Mouse (Mus musculus) forebrain, postnatal 0 days (tissue): Measurements from ENCODE around the gene Ch25h. TPM values are rescaled to one million over a fixed set of nuclear protein-coding genes. Genes with fewer than 3 reads are reported as not detected.

ENCODE experiments used
- ATAC-seq: fragments of 200-750 bp; cut with Nextera tagmentation; 2 replicates; pipeline ENCODE4 v1.8.0; 2017; ENCODE audit warnings: mild to moderate bottlenecking, moderate library complexity
- DNase-seq: peaks from one replicate; pipeline ENCODE4 v3.0.0-alpha.2; 2015
- H3K27ac ChIP-seq: fragments of 300-500 bp; sonication (generic); 2 replicates; pipeline ENCODE4 v1.5.1; 2014; ENCODE audit warnings: low read depth, mild to moderate bottlenecking, antibody characterized with exemption, low read length, moderate library complexity, mixed read lengths
- H3K27me3 ChIP-seq: fragments of 300-500 bp; sonication (generic); 2 replicates; pipeline ENCODE4 v1.6.1; 2014; ENCODE audit warnings: mild to moderate bottlenecking, low read length, mixed read lengths; ENCODE audit not compliant: insufficient read depth
- H3K36me3 ChIP-seq: fragments of 300-500 bp; sonication (generic); 2 replicates; pipeline ENCODE4 v1.6.1; 2014; ENCODE audit warnings: mild to moderate bottlenecking, moderate library complexity; ENCODE audit not compliant: insufficient read depth
- H3K4me1 ChIP-seq: fragments of 300-500 bp; sonication (generic); 2 replicates; pipeline ENCODE4 v1.6.1; 2014; ENCODE audit warnings: antibody characterized with exemption; ENCODE audit not compliant: insufficient read depth
- H3K4me2 ChIP-seq: fragments of 300-500 bp; sonication (generic); 2 replicates; pipeline ENCODE4 v1.6.1; 2014; ENCODE audit warnings: low read depth, mild to moderate bottlenecking, moderate library complexity
- H3K4me3 ChIP-seq: fragments of 300-500 bp; sonication (generic); 2 replicates; pipeline ENCODE4 v1.5.1; 2014; ENCODE audit warnings: low read depth, low read length, mixed read lengths
- H3K9ac ChIP-seq: fragments of 300-500 bp; sonication (generic); 2 replicates; pipeline ENCODE4 v1.6.1; 2014; ENCODE audit warnings: mild to moderate bottlenecking
- H3K9me3 ChIP-seq: fragments of 300-500 bp; sonication (generic); 2 replicates; pipeline ENCODE4 v1.6.1; 2016; ENCODE audit warnings: low read length
- CTCF ChIP-seq: sonication (generic); IDR thresholded peaks from 2 replicates; pipeline ENCODE4 v1.5.1; 2016; ENCODE audit warnings: antibody characterized with exemption, control low read depth, low read depth
- WGBS: fragments of 180-500 bp; shearing (Covaris S2); extraction: QIAGEN DNeasy Blood & Tissue Kit; methylation state at CpG from one replicate; pipeline ENCODE4 v1.1.7; 2014; 5-methylcytosine and 5-hydroxymethylcytosine counted together
- polyA plus RNA-seq: library from polyadenylated mRNA; unstranded; fragments of >200 nt; fragmentation: Nextera tagmentation; extraction: Ambion mirVana; gene quantifications from 2 replicates; pipeline ENCODE4 v1.2.1, GENCODE M21; 2015
- total RNA-seq: library from RNA; depleted of rRNA; stranded (reverse); fragments of >200 nt; gene quantifications from 2 replicates; pipeline ENCODE4 v1.2.3, GENCODE M21; 2014

Gene Ch25h
- total and polyA plus RNA-seq, 2 experiments from 2014 or later, result 0.62 to 0.71 TPM

DNA sequence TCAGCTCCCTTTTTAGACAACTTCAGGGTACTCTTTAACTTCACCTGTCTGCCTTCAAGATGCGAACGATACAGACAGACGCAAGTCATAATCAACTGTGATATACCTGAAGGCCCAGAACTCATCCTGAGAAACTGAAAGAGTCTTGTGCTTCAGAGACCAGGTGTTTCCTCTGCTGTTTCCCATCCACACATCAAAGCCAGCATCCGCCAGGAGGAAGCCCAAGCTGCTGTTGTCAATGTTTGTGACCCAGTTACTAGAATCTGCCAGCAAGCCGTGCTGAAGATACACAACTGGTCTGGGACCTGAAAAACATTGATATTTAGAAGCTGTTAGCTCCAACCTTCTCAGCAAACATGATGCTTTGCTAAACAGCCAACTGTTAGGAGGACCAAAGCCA, 35.8 kb upstream of the Ch25h start:
- WGBS, result 95% methylated on average over 5 of the region's 5 CpGs

DNA sequence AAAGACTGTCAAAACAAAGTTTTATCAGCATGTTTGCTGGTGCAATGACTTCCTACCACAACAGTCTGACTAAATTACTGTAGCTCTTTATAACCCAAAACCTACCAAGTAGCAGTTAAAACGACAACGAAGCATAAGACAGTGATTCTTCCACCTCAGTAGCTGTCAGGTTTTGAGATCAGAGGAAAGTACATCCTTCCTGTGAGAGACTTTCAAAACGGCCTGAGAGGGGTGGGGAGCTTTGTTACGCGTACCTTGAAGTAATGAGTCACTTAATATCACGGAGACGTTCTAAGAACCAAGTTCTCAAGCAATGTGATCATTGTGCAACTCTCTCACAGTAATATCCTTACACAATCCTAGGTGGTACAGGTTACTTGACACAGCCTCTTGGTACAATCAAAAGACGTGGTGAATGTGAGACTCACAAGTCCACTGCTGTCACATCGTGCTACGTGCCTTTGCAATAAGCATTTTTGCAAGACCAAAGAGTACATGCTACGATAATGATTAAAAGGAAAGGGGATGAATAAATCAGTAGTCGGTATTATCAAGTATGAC, 30.3 kb upstream of the Ch25h start:
- no peaks in the 10 kb centered on the region for H3K4me1 ChIP-seq
- no peak for TF ChIP-seq CTCF
- H3K27me3 ChIP-seq, result no peaks in the 10 kb centered on the region
- no peak overlapping the region for H3K4me3 ChIP-seq
- no peak overlapping the region for H3K27ac ChIP-seq
- H3K4me2 ChIP-seq, result no peak overlapping the region
- ATAC-seq, result no peak
- no peak for DNase-seq
- H3K36me3 ChIP-seq, result peaks cover 9% of the 10 kb centered on the region
- H3K9me3 ChIP-seq, result no peaks in the 10 kb centered on the region
- H3K9ac ChIP-seq, result no peak overlapping the region
- 87% methylated on average over 12 of the region's 12 CpGs for WGBS

More for the DNA sequence above, 35.8 kb upstream of the Ch25h start:
- no peak overlapping the region for H3K4me3 ChIP-seq
- DNase-seq (no peak), ATAC-seq (no peak)
- no peak overlapping the region for H3K27ac ChIP-seq
- H3K27me3 ChIP-seq, result no peaks in the 10 kb centered on the region
- no peak overlapping the region for H3K9ac ChIP-seq
- no peaks in the 10 kb centered on the region for H3K9me3 ChIP-seq
- H3K4me2 ChIP-seq, result no peak overlapping the region
- no peaks in the 10 kb centered on the region for H3K4me1 ChIP-seq
- TF ChIP-seq CTCF, result no peak
- H3K36me3 ChIP-seq, result peaks cover 11% of the 10 kb centered on the region

DNA sequence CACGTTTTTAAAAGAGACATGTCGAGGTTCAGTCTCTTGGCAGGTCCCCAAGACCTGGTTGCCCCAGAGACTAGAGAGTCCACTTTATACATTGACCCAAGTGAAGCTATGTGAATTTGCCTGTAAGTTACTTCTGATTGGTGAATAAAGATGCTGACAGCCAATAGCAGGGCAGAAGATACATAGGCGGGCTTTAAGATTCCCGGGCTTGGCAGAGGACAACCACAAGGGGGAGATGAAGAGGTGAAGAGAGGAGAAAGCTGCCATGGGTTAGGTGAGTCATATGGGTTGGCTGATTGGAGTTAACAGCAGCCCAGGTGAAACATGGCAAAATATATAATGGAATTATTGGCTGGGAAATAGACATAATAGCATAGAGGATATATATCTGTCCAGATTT, 25.8 kb upstream of the Ch25h start:
- peak; percentile 29; the same call in 1 of the 2 replicates for ATAC-seq
- H3K36me3 ChIP-seq, result peaks cover 9% of the 10 kb centered on the region; the same call in 1 of the 2 replicates

DNA sequence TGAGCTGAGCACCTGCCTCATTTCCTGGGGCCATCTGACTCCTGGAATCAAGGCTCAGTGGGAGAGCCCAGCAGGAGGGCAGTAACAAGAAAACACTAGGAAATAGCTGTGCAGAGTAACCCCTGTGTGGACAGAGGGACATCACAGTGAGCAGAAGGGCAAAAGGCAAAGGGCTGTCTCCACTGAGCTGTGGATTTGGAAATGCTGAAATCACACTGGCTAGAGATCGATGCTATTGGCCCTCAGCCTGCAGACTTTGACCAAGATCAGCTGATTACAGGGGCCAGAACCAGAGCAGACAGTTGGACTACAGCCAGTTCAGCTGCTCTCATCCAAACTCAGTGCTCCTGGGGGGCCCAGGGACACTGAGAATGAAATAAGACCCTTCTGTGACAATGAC, 21.4 kb upstream of the Ch25h start:
- H3K4me1 ChIP-seq, result no peaks in the 10 kb centered on the region

More for the DNA sequence above, 25.8 kb upstream of the Ch25h start:
- Histone ChIP-seq H3K9ac (no peak overlapping the region), H3K4me1 (no peaks in the 10 kb centered on the region), H3K27ac (no peak overlapping the region), H3K27me3 (no peaks in the 10 kb centered on the region), H3K4me2 (no peak overlapping the region), H3K4me3 (no peak overlapping the region), H3K9me3 (no peaks in the 10 kb centered on the region)
- 37% methylated on average over 4 of the region's 4 CpGs for WGBS
- DNase-seq, result peak; percentile 15
- peak; percentile 49 for TF ChIP-seq CTCF

DNA sequence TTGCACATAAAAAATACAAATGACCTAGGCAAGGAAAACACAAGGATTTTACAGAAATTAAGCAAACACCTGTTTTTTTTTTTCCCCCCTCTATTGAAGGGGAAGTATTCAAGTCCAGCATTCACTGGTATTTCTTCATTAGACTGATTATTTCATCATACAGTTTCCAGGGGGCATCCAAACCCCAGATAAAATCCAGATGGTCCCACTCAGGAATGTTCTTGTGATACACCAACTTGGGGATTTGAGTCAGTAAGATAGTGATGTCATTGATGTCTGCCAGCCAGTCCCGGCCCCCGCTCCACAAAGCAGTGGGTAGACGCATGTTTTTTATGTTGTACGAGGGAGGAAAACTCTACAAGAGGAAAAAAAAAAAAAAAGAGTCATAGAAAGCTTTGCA, 18.9 kb upstream of the Ch25h start:
- Histone ChIP-seq H3K4me2 (no peak overlapping the region), H3K27me3 (no peaks in the 10 kb centered on the region), H3K9ac (no peak overlapping the region), H3K9me3 (no peaks in the 10 kb centered on the region), H3K36me3 (peaks cover 5% of the 10 kb centered on the region; the same call in 1 of the 2 replicates), H3K4me1 (no peaks in the 10 kb centered on the region), H3K4me3 (no peak overlapping the region), H3K27ac (no peak overlapping the region)
- DNase-seq (no peak), ATAC-seq (no peak)
- WGBS, result 92% methylated on average over 4 of the region's 4 CpGs
- no peak for TF ChIP-seq CTCF

More for the DNA sequence above, 21.4 kb upstream of the Ch25h start:
- H3K9me3 ChIP-seq, result no peaks in the 10 kb centered on the region
- no peaks in the 10 kb centered on the region for H3K27me3 ChIP-seq
- H3K9ac ChIP-seq, result no peak overlapping the region
- H3K27ac ChIP-seq, result no peak overlapping the region
- WGBS, result 67% methylated on average over 1 of the region's 1 CpGs
- H3K4me2 ChIP-seq, result no peak overlapping the region
- ATAC-seq (no peak), DNase-seq (no peak)
- TF ChIP-seq CTCF, result no peak
- H3K36me3 ChIP-seq, result peaks cover 9% of the 10 kb centered on the region; the same call in 1 of the 2 replicates
- no peak overlapping the region for H3K4me3 ChIP-seq

DNA sequence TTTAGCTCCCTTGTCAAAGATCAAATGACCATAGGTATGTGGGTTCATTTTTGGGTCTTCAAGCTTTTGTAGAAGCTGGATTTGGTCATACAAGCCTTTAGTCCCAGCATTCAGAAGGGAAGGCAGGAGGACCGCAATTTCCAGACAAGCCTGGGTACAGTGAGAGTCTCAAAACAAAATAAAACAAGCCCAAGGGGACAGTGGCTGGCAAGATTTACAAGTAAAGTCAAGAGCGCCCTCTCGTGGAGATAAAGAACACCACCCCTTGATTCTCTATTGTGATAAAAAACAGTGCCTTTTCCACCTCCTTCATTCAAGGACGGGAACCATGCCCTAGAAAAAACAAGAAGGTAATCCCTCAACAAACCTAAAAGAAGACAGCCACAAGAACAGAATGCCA, 8.6 kb upstream of the Ch25h start:
- H3K4me3 ChIP-seq, result no peak overlapping the region
- no peak overlapping the region for H3K4me2 ChIP-seq
- no peaks in the 10 kb centered on the region for H3K36me3 ChIP-seq
- TF ChIP-seq CTCF, result peak; percentile 47
- 12% methylated on average over 4 of the region's 4 CpGs for WGBS
- H3K9me3 ChIP-seq, result no peaks in the 10 kb centered on the region
- no peak overlapping the region for H3K27ac ChIP-seq
- DNase-seq (peak; percentile 51), ATAC-seq (no peak)
- H3K9ac ChIP-seq, result no peak overlapping the region
- no peaks in the 10 kb centered on the region for H3K4me1 ChIP-seq
- no peaks in the 10 kb centered on the region for H3K27me3 ChIP-seq

DNA sequence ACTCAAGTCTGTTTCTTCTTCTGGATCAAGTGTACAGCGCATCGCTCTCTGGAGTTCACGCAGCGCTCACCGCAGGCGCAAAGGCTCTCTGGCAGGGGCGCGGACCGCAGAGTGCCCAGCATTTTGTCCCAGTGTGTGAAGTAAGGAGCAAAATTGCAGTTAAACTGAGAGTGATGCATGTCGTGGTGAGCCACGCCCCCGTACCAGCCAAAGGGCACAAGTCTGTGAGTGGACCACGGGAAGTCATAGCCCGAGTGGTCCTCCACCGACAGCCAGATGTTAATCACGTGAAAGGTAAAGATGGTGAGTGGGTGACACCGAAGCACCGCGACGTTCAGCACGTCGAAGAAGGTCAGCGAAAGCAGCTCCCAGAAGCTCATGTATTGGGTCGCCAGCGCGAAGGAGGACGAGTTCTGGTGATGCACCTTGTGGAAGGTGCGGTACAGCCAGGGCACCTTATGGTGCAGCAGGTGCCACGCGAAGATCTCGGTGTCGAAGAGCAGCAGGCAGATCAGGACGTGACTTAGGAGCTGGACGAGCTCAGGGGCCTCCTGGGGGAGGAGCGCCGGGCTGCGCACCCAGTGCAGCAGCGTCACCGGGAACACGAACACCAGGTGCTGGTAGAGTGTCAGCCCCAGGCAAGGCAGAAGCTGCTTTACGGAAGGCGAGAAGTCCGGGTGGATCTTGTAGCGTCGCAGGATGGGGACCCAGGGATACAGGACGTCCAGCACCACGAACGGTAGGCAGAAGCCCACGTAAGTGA, 555 bp downstream of the Ch25h start:
- DNase-seq (no peak), ATAC-seq (peak; percentile 84)
- TF ChIP-seq CTCF, result no peak
- no peak overlapping the region for H3K27ac ChIP-seq
- 4% methylated on average over 49 of the region's 49 CpGs for WGBS
- H3K27me3 ChIP-seq, result peaks cover 20% of the 10 kb centered on the region; the same call in 1 of the 2 replicates
- H3K9me3 ChIP-seq, result no peaks in the 10 kb centered on the region
- H3K4me3 ChIP-seq, result peak overlapping the region; percentile 61
- H3K4me2 ChIP-seq, result peak overlapping the region; percentile 90
- no peaks in the 10 kb centered on the region for H3K36me3 ChIP-seq
- H3K4me1 ChIP-seq, result peaks cover 9% of the 10 kb centered on the region
- H3K9ac ChIP-seq, result peak overlapping the region; percentile 56
